Mouse (Mus musculus): ENCODE data around the gene Ccdc162.

Ccdc162 gene

DNA sequence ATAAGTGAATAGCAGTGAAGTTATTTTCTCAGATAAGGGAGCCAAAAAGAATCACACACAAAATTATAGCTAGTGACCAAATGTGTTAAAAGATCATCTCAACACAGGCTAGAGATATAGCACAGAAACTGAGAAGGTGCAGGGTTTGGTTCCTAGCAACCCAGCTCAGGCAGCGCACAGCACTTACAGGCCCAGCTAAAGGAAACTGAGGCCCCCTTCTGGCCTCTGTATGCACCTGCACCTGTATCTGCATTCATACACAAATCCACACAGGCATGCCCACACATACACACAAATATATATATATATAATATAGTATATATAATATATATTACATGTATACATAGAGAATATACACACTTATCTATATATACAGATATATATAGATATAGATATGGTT lies 84.4 kb downstream of the Ccdc162 start:
- no peak for DNase-seq

DNA sequence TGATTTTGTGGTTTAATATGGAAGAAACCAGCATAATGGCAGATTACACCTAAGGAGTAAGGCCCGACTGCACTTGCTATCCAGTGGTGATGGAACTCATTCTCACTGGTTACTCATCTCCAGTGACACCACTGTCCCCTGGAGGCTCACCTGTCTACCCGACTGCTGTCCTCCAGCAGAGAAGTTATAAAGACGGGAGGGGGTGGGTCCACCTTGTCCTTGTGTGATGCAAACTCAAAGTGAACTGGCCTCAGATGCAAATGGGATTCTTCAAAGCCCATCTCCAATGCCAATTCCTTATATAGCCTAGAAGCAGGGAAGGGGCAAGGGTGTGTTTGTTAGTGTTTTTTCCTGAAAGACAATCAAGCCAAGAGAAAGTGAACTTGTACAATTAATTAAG lies 89.4 kb downstream of the Ccdc162 start:
- DNase-seq, result no peak

DNA sequence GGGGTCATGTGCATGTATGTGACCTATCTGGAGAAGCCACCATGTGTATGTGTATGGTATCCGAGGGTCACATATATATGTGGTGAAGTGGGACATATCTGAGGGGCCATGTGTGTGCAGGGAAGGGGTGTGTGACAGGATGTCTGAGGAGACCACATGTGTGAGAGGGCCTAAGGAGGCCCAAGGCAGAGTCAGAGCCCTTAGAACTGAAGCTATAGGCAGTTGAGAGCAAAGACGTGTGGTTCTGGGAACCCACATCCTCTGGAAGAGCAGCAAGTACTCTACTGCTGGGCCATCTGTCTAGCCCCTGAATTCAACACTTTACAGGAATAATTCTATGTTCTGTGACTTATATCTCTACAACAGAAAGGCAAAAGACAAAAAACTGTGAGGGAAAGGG lies 96.4 kb downstream of the Ccdc162 start:
- DNase-seq, result no peak

DNA sequence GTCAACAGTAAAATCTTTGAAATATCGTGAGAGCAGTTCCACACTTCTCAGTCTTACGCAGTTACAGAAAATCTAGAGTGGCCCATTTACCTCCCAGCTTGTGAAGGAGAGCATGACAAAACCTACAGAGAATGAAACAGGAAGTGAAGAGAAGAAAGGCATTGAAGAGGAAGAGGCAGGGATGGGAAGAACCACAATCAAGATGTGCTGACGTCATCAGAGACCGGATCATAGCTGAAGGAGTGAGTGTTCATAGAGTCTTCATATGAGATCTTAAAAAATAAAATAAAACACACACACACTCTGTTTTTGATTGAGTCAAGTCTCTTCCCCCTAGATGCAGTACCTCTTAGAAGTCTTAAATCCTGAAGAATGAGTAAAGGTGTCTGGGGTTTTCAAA lies 100.9 kb downstream of the Ccdc162 start:
- no peak for DNase-seq

DNA sequence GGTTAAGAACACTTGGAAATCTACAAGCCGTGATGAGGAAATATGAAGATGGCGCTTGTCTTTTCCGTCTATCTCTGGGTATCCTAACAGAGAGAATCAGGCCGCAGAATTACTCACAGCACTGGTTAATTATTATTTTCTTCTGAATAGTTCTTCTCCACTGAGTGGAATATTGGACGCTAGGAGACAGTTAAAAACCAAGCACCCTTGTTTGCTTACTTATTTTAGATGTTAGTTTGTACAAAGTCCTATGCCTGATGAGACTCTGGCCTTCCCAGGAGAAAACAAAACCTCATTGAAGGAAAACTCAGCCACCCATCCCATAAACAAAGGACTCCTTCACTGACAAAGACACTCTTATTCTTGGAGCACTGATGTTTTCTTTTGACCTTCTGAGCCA lies 104.5 kb downstream of the Ccdc162 start:
- no peak for DNase-seq

DNA sequence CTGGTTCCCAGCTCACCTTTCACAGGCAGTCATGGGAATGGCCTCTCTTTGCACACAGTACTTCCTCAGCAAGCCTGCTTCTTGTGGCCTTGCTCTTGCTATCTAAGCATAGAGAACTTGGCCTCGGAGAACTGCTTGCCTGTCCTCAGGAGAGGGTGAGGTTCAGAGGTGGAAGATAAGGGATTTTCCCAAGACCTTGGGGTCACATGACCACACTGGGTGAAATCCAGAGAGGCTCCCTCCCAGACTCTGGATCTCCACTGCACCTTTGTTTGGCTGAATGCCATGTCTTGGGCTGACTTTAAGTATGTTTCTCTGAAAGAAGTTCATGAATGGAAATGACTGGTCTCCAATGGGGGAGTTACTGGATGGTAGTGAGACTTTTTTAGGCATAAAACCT lies 107.0 kb downstream of the Ccdc162 start:
- no peak for DNase-seq

DNA sequence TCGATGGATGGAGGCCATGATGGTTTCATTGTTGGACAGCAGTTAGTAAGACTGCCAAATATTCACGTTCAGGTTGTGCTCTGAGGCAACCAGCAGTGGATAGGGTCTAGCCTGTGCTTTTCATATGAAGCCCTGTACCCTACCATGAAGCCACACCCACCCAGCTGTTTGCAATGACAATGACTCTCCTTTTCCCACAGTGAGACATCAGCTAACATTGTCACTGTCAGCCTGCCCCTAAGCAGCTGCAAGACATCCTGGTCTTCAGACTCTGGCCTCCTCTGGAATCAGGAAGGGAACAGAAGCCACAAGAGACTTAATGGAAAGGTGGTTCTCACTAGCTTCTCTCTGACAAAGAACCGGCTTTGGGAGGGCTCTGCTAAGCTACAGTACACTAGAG lies 107.9 kb downstream of the Ccdc162 start:
- DNase-seq, result no peak

DNA sequence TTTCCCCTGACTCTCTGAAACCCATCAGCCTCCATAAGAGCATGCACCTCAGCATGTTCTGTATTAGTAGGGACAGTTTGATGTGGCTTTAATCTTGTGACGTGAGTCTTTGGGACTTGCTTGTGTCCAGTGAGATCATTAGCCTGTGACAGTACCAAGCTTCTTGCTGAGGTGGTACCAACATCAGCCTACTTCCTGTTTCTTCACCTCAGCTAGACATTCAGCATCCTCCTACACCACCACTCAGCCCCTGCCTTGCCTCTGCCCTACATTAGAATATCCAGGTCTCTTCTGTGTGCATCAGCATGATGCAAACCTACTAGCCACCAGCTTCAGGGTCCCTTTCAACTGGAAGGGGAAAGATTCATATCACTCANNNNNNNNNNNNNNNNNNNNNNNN lies 113.8 kb downstream of the Ccdc162 start:
- DNase-seq, result no peak

DNA sequence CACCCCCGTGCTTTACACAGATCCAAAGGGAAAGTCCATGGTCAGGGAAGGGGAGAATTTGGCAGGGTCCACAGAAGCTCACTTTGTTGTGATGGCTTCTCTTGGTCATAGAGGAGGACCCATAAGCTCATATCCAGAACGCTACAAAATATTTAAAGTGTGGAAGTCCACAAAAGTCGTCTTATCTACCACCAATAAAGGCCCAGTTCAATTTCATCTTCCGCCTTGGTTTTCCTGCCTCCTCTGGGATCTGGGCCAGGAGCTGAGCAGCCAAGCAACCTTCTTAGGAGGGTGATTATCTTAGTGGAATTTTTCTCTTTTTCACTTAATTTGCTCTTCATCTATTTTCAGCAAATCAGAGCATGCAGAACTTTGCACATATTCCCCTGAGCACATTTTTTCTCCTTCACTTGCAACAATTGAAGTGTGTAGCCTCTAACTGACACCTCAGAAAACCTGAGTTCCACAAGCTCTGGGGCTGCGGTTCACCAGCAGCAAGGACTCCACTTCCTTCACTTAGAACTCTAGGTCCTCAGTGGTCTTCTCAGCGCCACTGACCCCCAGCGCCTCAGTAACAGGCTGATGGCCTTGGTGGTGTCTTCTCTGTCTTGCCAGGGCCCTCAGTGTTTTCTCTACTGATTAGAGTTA lies 114.4 kb downstream of the Ccdc162 start:
- no peak for DNase-seq

DNA sequence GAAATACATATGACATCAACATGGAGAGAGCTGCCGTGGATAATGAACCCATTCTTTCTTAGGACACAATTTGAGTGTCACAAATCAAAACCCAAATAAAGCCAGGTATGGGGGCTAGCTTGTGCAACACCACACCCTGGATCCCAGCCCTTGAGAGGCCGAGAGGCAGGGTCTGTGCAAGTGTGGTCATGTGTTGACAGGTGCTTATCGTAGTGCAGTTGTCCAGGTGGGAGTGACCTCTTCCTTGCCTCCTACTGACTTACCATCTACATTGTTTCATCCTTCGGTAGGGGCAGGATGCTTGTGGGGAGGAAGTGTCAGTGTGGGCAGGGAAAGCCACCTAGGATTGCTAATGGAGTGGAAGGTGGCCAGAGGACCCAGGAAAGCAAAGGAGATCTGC lies 115.1 kb downstream of the Ccdc162 start:
- DNase-seq, result no peak

DNA sequence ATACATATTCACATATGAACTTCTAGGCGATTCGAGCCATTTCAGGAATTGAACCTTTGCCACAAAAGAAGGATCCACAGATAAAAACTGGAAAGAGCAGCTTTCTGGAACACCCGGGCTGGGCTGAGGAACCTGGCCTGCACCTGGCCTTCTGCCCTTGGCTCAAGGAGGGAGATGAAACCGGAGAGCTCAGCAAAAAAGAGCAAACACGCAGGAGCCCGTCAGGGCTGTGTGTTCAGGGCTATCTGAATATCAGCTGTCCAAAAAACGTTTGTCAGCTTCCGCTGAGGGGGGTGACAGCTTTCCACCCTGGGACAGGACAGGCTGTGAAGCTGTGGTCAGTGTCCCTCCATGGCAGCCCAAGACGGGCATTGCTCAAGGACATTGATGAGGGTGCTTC lies 117.4 kb downstream of the Ccdc162 start:
- DNase-seq, result no peak

DNA sequence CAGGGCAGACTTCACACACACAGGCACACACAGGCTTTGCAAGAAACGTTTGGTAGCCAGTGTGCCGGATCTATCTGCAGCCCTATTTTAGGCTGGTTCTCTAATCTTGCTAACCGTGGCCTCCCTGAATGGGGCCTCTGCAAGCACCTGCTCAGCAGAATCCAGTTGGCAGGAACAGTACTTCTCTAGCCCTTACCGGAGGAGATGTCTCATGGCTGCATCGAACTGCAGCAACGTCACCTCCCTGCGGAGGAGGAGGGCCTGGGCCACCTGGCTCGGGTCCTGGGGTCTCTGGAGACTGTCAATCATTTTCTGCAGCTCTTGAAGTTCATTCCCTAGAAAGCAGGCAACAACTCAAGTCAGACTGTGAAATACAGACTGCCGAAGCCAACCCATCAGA lies 118.2 kb downstream of the Ccdc162 start:
- no peak for DNase-seq

DNA sequence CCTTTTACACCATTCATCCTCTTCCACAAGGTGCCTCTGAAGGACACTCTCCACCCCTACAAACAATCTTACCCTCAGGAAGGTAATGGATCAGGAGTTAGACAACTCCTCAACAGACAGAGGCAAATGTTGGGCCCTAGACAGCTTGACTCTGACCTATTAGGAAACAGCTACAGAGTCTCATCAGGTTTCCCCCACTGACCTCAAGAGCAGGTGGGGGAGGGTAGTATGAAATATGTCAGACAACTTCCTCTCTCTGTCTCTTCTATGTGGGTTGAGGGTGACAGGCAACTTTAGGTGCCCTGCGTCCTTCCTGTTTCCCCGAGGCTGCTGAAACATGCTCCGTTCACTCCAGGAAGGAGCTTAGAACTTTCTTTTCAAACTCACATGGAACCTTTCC lies 120.9 kb downstream of the Ccdc162 start:
- no peak for DNase-seq

DNA sequence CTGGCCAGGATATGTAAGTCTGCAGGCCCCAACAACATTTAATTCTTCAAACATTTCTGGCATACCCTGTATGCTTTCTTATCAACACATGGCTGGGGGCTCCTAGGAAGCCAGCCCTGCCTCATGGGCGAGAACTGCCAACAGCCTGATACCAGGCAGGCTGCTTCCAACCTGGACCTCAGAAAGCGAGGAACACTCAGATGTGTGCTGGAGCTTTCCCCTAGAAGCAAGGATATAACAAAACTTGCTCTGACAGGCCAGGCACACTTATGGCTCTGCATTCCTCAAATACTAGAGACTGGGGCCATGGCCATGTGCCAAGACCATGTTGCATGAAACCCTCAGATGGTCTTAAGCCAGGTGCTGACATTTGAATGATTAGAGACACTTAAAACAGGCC lies 121.5 kb downstream of the Ccdc162 start:
- DNase-seq, result no peak

DNA sequence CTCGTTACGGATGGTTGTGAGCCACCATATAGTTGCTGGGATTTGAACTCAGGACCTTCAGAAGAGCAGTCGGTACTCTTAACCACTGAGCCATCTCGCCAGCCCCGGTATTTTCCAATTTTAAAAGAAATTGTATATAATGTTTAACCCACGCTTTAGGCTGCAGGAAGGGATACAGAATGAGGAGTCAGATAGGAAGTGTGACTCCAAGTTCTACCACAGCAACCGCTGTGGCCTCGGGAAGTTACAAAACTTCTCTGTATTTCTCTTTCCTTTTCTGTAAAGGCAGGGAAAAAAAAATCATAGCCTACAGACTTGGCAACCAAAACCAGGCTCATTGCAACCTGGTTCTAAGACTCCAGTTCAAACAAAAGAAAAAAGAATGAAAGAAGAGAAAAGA lies 122.0 kb downstream of the Ccdc162 start:
- DNase-seq, result no peak

DNA sequence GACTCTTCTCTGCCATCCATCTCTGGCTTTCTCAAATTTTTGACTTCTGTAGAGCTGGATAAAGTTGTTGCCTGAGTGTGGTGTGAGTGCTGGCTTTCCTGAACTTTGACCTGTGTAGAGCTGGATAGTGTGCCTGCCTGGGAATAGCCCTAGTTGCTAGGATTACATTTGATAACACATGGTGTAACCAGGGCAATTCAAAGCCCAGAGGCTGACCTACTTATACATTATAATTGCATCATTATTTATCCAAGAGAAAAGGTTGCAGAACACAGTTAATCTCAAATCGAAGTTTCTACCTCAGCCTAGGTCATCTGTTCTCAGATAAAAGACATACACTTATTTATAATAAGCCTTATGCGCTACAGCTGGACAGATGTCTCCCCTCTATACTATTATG lies 127.8 kb downstream of the Ccdc162 start:
- DNase-seq, result no peak

DNA sequence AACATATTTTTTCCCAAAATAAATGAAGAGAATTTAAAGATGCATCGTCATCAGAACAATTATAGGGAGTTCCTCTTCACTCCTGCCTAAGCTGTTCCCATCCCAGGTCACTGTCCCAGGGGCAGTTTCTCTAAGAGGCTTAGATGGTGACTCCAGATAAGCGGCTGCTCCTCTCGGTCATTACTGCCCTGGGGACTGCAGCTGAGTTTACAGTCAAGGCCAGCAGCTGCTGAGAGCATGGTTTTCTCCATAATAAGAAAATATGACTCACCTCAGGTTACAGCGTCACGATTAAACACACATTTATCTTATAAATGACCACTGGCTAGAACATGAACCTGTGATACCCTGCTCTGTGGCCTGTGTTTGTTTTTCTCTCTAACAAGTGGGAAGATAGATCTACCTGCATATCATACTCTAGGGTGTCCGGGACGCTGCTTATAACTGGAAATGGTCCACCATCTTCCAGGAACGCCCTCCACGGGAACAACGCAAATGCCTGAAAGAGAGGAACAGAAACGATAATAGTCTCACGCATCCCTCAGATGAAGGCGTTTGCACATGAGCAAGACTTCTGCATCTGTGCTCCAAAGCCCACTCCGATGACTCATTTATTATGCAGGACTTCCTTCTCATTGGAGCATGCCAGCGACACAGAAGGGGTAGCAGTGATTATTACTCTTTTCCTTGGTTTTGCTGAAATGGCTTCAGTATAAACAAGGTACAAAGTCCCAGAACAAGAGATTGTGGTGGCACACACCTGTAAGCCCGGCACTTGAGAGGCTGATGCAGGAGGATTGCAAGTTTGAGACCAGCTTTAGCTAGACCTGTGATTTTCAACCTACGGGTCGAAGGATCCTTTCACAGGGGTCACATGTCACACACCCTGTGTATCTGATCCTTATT lies 129.2 kb downstream of the Ccdc162 start:
- DNase-seq, result no peak

DNA sequence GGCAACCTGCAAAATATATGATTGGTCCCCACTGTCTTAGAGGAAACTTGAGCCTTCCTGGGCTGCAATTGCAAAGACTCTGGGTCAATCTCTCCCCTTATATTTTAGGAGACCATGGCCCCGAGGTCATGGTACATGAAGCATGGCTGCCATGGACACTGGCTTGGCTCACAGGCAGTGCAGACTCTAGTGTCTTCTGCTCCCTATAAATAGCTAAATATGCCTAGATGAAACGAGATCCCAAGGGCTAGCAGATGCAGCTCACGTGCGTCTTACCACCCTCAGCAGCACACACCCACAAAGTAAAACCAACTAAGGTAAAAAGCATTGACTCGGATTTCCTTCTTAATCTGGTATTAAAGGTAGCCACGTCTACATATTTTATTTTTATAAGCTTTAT lies 133.1 kb downstream of the Ccdc162 start:
- no peak for DNase-seq

DNA sequence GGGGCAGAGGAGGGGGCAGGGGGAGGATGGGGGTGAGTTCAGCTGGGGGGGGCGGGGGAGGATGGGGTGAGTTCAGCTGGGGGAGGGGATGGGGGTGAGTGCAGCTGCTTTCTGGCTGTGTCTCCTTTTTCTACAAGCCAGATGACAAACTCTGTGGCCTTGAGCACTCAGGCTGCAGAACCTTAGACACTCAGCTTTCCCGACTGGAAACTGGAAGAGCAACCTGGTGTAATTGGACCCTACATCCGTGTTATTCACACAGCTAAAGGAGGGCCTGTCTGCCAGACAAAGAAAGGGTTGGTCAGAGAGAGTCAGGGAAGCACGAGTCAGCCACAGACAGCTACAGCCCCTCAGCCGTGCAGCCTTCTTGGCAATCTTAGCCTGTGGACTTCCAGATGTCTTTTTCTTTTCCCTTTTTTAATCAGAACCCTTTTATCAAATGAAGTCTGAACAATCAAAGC lies 133.5 kb downstream of the Ccdc162 start:
- DNase-seq, result no peak

DNA sequence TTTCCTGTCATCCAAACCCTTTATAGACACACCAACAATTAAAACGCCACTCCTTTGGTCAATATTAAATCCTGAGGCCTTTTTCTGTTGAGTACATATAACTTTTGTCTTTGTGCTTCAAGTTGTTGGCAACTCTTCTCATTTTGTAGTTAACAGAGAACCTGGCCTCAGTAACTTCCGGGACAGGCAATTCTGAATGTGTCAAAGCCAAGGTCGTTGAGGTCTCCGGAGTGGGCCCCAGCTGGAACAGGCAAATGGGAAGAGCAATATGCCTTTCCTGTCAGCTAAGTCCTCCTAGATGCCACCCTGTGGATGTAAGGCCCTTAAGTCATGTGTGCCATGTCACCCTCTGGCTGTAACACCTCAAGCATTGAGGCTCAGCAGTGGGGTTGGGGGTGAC lies 136.0 kb downstream of the Ccdc162 start:
- no peak for DNase-seq

DNA sequence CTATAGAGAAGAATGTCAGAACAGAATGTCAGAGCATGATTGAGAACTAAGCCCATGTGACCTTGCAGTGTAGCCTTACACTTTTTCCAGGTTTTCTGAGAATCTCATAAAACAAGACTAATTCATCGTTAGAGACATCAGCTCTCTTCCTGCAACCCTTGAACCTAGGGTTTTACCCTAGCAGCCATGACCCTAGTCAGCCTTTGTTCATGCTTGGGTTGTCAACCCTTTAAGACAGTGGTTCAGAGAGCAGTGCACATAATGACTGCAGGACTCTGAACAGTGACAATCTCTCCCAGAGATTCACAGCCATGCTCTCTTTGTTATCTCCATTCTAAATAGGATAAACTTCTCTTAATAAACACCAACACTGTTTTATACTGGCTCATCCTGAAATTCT lies 137.9 kb downstream of the Ccdc162 start:
- no peak for DNase-seq

DNA sequence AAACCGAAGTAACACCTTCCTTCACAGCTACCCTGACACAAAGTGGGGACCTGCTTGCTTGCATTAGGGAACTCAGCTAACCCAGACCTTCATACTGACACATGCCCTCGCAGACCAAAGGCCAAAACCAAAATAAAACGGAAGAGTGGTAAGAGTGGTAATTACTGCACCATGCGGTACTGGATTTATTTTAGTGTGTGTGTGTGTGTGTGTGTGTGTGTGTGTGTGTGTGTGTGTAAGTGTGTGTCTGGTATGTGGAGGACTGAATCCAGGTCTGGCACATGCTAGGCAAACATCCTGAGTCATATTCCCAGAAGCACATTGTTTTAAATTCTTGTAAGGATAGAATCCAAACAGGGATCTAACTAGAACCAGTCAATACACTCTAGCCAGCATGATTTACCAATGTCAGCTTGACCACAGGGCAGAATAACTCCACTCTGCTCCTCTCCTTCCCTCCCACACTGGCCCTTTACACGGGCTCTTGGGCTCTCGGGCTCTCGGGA lies 140.1 kb downstream of the Ccdc162 start:
- DNase-seq, result no peak

DNA sequence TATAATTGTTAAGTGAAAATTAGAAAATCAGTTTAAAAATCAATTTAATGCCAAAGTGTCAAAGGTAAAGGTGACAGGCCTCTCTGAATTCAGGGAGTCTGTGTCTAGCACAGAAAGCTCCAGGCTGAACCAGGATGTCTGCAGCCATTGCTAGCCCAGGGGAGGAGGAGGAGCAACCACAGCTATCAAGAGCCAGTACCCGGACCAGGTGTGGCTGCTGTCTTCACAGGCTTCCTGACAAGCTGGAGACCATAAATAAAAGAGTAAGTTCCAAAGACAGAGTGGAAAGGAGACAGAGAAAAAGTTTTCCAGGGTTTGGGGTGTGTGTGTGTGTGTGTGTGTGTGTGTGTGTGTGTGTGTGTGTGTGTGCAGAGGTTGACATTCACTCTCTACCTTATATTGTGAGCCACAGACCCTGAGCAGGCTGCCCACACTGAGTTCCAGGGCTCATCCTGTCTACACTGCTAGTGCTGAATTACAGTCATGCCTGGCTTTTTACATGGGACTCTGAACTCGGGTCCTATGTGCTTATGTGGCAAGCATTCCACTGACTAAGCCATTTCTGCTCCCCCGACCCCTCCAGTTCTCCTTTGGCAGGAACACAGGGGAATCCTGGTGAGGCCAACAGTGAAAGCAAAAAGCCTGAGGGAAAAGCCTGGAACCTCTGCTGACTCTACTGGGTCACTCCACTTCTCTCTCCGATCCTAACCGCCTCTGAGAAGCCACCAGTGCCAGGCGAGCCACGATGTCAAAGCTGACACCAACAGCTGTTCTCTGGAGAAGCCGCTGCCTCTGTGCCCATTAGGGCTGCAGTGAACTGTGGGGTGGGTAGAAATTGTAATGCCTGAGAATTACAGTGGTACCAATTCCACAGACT lies 140.7 kb downstream of the Ccdc162 start:
- DNase-seq, result no peak

Measured in liver (tissue).